Mouse (Mus musculus): ENCODE results near the gene Slc7a11.

The Slc7a11 gene

GRCm38 (mm10) chr3:50307339-50308327 is 135.8 kb downstream of the Slc7a11 start:
- in situ Hi-C loops (cut with MboI, MseI) = loop anchor here in 1 of 2 experiments (5.0 kb wide), 1 partner anchor 820 kb away; no protein-coding TSS in a partner anchor

GRCm38 (mm10) chr3:50306334-50306733 is 137.1 kb downstream of the Slc7a11 start:
- in situ Hi-C loops (cut with MboI, MseI) = loop anchor here in 1 of 2 experiments (5.0 kb wide), 1 partner anchor 821 kb away; no protein-coding TSS in a partner anchor

- in situ Hi-C loops (cut with MboI, MseI) = loop anchor here (5.0 kb wide), 2 partner anchors 598 to 603 kb away; no protein-coding TSS in a partner anchor
These were observed 139.3 kb downstream of the Slc7a11 start for GRCm38 (mm10) chr3:50304137-50304536.

- in situ Hi-C loops (cut with MboI, MseI) = loop anchor here (5.0 kb wide), 2 partner anchors 600 to 605 kb away; no protein-coding TSS in a partner anchor
These were observed 140.8 kb downstream of the Slc7a11 start for GRCm38 (mm10) chr3:50302648-50303047.

GRCm38 (mm10) chr3:50300952-50301303 is 142.5 kb downstream of the Slc7a11 start:
- in situ Hi-C loops (cut with MboI, MseI) = loop anchor here (5.0 kb wide), 2 partner anchors 601 to 606 kb away; no protein-coding TSS in a partner anchor

GRCm38 (mm10) chr3:50300002-50300951 is 143.1 kb downstream of the Slc7a11 start:
- in situ Hi-C loops (cut with MboI, MseI) = loop anchor here (5.0 kb wide), 2 partner anchors 602 to 607 kb away; no protein-coding TSS in a partner anchor

- in situ Hi-C loops (cut with MboI, MseI) = no loop called here
These were observed 144.9 kb downstream of the Slc7a11 start for GRCm38 (mm10) chr3:50298366-50298991.

- in situ Hi-C loops (cut with MboI, MseI) = no loop called here
These were observed 146.5 kb downstream of the Slc7a11 start for GRCm38 (mm10) chr3:50296956-50297355.

- in situ Hi-C loops (cut with MboI, MseI) = no loop called here
These were observed 168.4 kb downstream of the Slc7a11 start for GRCm38 (mm10) chr3:50275023-50275422.

- in situ Hi-C loops (cut with MboI, MseI) = no loop called here
These were observed 171.2 kb downstream of the Slc7a11 start for GRCm38 (mm10) chr3:50272222-50272621.

- in situ Hi-C loops (cut with MboI, MseI) = no loop called here
These were observed 173.7 kb downstream of the Slc7a11 start for GRCm38 (mm10) chr3:50269680-50270079.

- in situ Hi-C loops (cut with MboI, MseI) = no loop called here
These were observed 180.8 kb downstream of the Slc7a11 start for GRCm38 (mm10) chr3:50262547-50263087.

- in situ Hi-C loops (cut with MboI, MseI) = no loop called here
These were observed 181.3 kb downstream of the Slc7a11 start for GRCm38 (mm10) chr3:50262066-50262465.

- in situ Hi-C loops (cut with MboI, MseI) = no loop called here
These were observed 182.7 kb downstream of the Slc7a11 start for GRCm38 (mm10) chr3:50260667-50261066.

- in situ Hi-C loops (cut with MboI, MseI) = no loop called here
These were observed 184.6 kb downstream of the Slc7a11 start for GRCm38 (mm10) chr3:50258852-50259251.

GRCm38 (mm10) chr3:50249598-50250300 is 193.7 kb downstream of the Slc7a11 start:
- in situ Hi-C loops (cut with MboI, MseI) = loop anchor here in 1 of 2 experiments (10.0 kb wide), 1 partner anchor 875 kb away; no protein-coding TSS in a partner anchor

- in situ Hi-C loops (cut with MboI, MseI) = no loop called here
These were observed 207.4 kb downstream of the Slc7a11 start for GRCm38 (mm10) chr3:50235990-50236389.

- in situ Hi-C loops (cut with MboI, MseI) = no loop called here
These were observed 210.3 kb downstream of the Slc7a11 start for GRCm38 (mm10) chr3:50233144-50233543.

- in situ Hi-C loops (cut with MboI, MseI) = no loop called here
These were observed 218.9 kb downstream of the Slc7a11 start for GRCm38 (mm10) chr3:50224390-50225114.

Measured in T-helper 17 cell (primary cell).